Mouse (Mus musculus) retina, postnatal 1 day (tissue): Measurements from ENCODE around the gene Cchcr1.

Experiments
- DNase-seq: peaks from one replicate; pipeline ENCODE4 v3.0.0-alpha.2; 2012

Gene Cchcr1

DNA sequence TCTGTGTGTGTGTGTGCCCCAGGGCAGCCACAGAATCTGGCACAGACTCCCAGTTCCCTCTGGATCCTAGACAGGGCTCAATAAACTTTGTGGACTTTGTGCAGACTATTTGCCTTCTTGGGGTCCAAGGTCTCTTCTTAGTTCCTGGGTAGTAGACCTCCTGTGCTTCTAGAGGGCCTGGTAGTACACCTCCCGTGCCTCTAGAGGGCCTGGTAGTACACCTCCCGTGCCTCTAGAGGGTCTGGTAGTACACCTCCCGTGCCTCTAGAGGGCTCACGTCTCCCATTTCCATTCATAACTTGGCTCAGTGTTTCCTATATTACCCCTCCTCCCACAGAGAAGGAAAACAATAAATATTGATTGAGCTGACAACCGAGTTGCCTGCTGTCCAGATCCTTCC, 39.9 kb downstream of the Cchcr1 start:
- peak; percentile 82 for DNase-seq

DNA sequence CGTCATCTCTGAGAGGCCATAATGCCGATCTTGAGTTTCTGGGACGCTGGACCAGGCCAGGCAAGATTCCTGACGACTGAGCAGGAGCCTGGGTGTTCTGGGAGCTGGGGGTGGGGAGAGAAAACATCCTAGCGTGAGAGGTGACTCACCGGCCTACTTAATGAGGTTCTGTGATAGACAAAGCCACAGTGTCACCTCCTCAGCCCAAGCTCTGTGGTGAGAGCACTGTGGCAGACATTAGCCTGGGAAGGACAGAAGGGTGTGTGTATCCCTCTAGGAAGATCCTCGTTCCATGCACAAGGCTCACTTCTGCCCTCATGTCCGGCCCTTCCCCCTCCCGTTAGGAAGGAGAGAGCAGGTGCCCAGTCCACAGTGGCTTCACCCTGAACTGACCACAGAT, 40.5 kb downstream of the Cchcr1 start:
- no peak for DNase-seq

GRCm38 (mm10) chr17:35558216-35558615, 41.3 kb downstream of the Cchcr1 start:
- no peak for DNase-seq

- DNase-seq: no peak
Observed at GRCm38 (mm10) chr17:35567150-35567549, 50.2 kb downstream of the Cchcr1 start, which contains the start of gene 2300002M23Rik. 2300002M23Rik (plus strand) TSS chr17:35567450.

DNA sequence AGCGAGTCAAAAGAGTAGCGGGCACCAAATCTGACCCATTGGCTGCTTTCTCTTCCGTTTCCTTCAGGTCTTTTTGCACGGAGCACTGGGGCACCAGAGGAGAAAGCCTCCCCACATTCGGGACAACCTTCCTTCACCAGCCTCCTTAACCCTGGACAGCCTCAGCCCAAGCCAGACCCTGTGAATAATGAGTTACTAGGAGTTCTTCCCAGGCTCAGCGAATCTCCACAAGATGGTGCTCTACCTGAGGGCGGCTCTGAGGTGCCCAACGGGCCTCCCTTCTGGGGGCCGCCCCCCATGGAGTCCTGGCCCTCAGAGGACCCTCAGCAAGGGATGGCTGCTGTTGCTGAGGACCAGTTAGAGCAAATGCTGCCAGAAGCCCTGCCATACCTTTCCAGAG, 50.9 kb downstream of the Cchcr1 start:
- DNase-seq: no peak

- DNase-seq: peak; percentile 49
Observed at GRCm38 (mm10) chr17:35569091-35569944, 52.4 kb downstream of the Cchcr1 start.

DNA sequence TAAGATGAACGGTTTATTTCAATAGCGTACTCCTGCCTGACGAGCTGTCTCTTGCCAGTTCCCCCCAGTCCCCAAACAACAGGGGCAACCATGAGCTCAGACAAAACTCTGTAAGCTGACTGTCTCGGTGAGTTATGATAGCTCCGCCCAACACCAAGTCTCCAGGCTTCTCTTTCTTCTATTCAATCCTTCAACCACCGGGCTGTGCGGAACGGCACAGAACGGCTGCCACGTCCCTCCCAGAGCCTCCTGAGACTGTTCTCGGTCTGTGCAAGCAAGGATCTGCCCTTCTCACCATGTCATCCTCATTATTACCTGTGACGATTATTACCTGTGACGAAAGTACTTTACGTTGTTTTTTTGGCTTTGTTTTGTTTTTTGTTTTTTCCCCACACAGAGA, 53.9 kb downstream of the Cchcr1 start:
- DNase-seq: no peak

DNA sequence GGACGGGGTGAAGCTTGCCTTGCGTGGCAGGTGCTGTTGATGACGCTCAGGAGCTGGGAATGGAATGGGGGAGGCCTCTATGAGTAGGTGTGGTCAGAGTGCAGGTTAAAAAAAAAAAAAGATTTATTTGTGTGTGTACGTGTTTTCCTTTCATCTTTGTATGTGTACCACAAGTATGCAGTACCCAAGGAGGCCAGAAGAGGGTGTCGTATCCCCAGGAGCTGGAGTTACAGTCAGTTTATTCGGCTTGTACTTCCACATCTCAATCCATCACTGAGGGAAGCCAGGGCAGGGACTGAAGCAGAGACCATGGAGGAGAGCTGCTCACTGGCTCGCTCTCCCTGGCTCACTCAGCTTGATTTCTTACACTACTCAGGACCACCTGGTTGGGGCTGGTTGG, 54.6 kb downstream of the Cchcr1 start:
- no peak for DNase-seq

- DNase-seq: peak; percentile 92
Observed at GRCm38 (mm10) chr17:35578211-35578610, 61.3 kb downstream of the Cchcr1 start.
